Mouse (Mus musculus) kidney, postnatal 4 days (tissue): Measurements from ENCODE around the gene Mapk10.

ENCODE experiments used
- DNase-seq, 2 experiments: peaks; one replicate each; pipeline ENCODE4 v3.0.0; 2021; ENCODE audit warnings: mixed read lengths in 2 of 2

The Mapk10 gene

DNA sequence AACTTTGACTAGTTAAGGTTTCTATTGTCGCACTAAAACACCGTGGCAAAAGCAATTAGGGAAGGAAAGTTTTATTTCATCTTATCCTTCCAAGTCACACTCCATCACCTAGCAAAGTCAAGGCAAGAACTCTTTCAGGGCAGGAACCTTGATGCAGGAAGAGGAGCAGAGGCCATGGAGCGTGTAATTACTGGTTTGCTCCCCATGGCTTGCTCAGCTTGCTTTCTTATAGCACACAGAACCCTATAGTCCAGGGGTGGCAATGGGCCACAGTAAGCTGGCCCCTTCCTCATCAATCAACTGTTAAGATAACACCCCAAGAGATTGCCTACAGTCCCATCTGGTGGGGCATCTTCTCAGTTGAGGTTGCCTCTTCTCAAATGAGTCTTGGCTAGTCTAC is 173.4 kb downstream of the Mapk10 start:
- DNase-seq: no peak

DNA sequence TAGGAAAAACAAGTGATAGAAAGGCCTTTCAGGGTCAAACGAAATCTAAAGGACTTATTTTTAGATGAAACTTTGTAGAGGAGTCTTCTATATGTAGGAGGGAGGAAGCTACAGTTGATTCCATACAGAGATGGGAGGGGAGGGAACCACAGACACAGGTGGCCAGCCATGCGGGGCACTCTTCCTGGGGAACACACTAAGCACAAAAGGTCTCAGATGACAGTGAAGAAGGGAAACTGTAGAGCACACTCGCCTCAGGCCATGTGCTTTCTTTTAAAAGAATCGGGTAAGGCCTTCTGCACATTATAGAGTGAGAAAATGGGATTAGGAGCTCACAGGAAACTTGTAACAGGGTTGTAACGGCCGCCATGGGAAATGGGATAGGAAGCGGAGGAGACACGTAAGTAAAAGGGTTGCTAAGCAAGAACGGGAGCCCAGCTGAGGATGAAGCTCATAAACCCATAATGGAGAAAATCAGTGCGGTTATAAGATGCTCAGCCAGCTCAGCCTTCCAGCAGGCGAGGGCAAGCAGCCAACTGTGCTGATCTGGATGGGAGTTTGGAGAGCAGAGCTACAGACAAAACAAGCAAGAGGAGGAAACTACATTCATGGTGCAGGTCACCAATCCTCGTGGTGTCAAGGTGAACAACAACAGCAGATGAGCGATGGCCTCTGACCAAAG is 182.1 kb downstream of the Mapk10 start:
- peak; percentile 76 to 78 for DNase-seq

DNA sequence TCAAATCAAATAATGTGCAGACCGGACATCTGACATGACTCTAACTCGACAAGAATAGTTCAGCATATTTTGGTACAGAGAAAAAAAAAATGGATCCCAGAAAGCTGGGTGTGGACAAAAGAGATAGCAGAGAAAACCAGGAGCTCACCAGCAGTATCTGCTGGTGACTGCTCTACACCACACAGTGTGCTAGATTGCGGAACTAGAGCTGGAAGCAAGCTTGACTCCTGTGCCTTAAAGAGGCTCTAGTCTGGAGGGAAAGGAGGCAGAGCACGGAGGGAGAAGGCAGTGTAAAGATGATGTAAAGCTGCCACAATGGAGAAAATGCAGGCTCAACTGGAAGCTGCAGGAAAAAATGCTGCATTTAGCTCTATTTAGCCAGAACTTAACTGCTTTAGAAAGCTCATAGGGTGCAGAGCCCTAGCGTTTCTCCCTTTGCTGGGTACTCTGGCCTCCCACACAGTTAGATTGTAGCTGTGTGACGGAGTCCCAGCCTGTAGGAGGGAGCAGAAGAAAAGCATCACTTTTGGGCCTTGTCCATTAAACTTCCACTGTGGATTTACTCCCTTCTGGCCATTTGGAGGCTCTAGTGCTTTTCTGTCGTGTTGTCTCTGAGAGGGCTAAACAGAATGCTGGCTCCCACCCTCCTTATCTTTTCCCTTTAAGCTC is 188.5 kb downstream of the Mapk10 start:
- peak in 1 of 2 experiments; percentile 6 for DNase-seq

DNA sequence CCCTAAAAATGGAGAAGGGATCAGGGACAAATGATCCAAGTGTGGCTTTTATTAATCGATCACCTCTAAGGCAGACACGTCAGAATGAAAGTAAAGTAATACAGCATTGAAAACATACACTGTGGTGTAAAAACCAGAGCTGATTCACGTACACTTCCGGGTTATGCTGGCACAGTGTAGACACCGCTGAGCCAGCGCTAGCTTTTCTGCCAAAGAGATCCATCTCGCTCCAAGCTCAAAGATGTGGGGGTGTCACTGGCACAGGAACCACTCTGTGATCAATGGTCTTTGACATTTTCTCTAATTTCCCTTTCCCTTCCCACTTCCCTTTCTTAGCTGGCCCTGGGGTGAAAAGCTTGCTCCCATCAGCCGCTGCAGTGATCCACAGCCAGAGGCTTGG is 189.7 kb downstream of the Mapk10 start:
- peak in 1 of 2 experiments; percentile 6 for DNase-seq

DNA sequence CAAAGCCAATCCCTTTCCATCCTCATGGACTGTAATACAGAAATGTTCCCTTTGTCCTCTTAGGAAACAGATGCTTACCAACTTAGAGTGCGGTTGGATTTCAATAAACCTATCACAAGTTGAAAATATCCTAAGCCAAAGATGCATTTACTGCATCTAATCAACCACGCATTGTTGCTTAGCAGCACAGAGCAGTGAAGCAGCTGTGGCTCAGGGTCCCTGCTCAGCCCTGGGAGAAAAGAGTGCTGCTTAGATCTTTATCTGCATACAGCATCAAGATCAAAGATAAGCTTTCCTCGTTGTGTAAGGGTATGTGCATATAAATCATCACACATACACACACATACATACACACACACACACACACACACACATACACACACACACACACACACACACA is 190.2 kb downstream of the Mapk10 start:
- no peak for DNase-seq

DNA sequence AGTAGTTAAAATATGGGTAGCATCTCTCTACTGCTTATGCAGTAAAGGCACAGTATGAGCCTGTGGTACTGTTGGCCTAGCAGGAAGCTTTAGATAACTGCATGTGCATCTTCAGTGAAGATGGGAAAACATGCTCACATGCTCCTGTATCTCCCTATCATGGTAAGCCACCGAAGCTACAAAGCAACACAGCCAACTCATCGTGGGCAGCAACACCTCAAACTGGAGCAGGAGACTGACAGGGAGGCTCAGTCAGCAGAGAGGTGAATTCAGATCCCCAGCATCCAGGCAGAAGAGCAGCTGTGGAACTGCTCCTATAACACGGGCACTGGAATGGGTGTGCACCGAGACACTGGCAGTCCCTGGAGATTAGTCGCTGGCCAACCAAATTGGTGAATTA is 191.0 kb downstream of the Mapk10 start:
- DNase-seq: no peak

DNA sequence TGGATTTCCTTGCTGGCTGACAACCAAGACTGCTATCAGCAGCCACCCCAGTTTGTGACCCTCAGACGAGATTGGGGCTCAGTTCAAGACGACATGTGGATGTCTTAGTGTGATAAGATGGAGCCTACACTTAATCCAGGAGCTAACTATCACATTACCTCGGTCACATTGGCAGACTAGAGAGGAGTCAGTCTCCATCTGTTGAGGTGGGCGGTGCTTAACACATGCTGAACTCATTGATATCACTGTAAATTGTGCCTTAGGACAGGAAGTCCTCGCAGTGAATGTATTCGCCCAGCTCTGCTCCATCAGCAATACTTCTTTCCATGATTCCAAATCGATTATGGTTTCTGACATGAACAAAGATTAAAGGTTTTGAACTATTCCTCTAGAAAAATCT is 193.5 kb downstream of the Mapk10 start:
- DNase-seq: no peak

DNA sequence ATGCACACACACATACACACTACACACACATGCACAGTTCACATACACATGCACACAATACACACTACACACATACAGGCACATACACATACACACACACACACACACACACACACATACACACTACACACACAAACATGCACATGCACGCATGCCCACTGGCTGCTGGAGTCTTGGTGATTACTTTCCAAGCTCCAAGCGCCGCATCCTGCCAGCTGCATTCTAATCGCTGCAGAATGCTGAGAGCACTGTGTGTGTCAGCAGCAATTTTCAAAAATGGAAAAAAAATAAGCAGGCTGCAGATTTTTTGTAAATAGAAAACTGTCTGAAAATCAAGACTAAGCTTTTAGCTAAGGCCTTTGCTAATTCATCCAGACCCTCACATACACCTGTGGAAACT is 196.8 kb downstream of the Mapk10 start:
- DNase-seq: no peak

DNA sequence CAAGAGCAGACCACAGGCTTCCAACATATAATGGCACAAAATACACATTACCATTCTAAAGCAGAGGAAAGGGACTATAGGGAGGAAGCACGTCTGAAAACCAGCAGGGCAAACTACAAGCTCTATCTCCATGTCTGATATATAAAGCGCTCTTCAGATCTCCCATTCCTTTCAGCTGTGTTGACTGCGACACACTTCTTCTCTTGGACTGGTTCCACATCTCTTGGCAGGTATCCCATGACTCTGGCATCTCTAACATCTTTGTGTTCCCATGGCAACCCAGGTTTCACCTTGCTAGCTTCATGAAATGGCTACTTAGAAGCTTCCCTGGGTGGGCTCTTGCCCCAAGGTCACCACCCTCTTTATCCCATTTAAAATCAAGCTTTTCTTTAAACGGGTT is 202.2 kb downstream of the Mapk10 start:
- DNase-seq: no peak

DNA sequence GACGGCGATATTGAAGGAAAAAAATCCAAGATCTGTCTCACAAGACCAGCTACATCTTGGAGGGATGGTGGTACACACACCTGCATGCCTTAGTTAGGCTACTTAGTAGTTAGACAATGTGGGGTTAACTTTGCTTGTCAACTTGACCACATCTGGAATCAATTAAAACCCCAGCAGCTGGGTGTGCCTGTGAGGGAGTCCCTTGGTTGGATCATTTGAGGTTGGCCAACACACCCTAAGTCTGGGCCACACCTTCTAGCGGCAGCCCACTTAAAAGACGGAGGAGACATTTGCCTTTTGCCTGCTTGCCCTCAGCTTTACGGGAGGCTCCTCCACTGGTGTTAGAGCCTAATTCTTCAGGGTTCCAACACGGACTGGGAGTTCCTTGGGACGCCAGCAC is 209.0 kb downstream of the Mapk10 start:
- DNase-seq: no peak

DNA sequence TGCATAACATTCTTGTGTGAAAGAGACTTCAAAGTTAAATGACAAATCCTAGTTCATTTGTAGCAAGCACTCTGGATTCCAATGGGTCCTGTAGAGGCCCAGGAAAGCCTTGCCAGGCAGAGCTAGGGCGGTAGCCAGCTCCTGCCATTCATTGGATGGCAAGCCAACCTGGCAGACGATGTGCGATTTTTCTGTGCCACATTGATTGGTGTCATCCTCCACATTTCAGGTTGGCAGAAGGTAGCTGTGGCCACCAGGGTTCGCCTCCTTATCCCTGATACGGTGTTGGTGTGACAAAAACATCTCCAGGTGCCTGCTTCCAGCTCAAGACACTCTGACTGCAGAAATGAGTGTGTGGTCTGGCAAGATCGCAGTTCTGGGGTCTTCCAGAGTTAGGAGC is 210.6 kb downstream of the Mapk10 start:
- no peak for DNase-seq

DNA sequence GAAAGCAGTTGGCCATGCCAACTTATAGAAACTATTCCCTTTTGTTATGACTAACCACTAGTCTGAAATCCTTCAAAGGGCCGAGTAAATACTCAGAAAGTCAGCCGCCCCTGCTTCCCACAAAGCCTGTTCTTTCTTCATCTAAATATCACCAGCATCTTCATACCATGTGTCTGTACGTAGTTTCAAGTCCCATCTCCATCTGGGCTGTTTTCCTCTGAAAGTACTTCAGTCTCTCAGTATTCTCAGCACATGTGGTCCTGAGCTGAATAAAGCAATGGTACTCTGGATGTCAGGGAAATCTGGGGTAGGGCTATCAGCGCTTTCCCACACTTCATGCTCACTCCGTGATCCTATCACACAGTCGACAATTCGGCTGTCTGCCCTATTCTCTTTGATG is 212.6 kb downstream of the Mapk10 start:
- DNase-seq: no peak

DNA sequence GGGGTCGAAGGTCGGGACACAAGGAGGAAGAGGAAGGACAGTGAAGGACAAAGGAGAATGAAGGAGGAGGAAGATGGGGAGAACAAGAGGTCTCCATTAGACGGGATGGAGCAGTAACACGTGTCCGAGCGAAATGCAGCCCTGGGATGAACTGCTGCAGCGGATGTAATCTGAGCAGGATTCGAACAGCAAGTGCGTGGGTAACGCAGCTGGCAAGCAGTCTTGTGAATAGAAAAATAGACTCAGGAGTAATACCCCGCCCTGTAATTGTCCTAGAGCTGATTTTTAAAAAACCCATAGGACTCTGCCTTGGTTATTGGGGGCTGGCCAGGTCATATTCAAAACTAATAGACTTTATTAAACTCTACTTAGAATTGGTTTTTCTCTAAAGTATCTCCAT is 213.2 kb downstream of the Mapk10 start:
- DNase-seq: no peak

DNA sequence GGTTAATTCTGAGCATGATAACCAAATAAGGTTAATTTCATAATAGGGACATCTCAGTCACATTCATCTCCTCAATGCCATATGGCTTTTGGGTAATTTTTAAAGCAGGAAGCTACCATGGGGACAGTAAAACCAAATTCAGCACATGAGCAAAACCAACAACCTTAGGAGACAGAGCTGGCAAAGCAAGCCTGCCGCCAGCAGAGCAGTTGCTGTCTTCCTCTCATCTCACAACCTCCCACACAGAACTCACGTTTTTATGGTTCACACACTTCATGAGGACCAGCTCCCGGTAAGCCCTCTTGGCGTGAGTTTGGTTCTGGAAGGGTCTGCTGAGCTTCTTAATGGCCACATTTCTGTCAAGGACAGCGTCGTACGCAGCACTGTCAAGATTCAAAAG is 214.8 kb downstream of the Mapk10 start:
- DNase-seq: no peak

DNA sequence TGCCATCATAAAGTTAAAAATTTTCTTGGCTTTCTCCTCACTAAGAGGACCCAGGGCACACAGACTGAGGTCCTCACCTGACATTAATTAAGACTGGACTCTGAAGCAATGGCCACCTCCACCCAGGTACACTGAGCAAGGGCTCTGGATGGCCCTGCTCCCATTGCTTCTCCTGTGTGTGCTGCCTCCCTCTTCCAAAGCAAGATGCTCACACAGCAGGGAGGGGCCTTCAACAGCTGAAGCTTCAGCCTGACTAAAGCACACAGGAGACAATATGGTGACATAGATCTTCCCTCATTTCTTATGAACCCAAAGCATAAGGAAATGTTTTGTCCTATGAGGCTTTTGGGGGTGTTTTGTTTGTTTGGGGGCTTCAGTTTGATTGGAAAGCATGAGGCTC is 215.2 kb downstream of the Mapk10 start:
- DNase-seq: no peak

DNA sequence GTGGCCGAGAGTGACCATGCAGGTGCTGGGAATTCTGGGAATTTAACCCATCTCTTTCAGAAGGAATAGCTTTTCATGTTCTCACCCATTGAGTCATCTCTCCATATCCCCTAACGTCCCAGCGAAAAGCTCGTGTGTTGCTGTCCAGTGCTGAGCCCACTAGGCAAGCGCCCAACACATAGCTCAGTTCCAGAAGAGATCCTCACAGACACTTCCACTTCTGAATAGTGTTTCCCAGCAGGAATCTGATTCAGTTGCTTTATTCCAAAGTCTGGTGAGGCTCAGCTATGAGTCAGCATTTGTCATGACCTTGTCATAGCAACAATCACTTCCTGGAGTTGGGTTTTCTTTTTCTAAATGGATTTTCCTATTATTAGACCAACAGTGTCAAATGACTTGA is 217.2 kb downstream of the Mapk10 start:
- DNase-seq: peak; percentile 6 to 10

DNA sequence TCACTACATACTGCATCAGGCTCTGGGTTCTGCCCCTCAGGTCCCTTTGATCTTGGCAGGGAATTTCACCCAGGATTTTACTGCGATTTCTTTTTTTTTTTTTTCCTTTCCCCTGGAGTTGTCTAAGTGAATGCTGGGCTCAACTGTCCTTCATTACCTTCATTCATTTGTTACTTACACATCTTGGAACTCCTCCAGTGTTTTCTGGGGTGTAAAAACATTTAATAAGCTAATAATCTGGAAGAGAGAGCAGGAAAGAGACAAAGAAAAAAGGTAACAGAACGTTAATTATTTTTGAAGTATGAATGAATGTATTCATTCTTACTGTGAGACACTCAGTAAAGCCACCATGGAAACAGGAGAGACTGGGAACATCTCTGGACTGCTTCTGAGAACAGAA is 219.4 kb downstream of the Mapk10 start:
- no peak for DNase-seq

DNA sequence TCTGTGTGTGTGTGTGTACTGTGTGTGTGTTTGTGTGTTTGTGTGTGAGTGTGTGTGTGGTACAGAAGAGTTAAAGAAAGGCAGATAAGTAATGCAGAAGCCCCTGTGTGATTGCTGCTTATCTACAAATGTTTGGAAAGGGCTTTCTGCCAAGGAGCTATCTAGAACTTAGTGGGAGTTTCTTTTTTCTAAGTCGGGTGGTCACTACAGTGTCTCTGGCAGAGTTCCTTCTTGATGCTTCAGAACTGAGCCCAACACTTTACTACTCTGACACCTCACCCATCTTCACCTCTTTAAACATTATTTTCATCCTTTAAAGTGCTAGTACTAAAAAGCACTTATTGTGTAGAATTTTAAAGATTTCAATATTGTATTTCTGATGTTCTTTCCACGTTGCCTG is 232.8 kb downstream of the Mapk10 start:
- no peak for DNase-seq

DNA sequence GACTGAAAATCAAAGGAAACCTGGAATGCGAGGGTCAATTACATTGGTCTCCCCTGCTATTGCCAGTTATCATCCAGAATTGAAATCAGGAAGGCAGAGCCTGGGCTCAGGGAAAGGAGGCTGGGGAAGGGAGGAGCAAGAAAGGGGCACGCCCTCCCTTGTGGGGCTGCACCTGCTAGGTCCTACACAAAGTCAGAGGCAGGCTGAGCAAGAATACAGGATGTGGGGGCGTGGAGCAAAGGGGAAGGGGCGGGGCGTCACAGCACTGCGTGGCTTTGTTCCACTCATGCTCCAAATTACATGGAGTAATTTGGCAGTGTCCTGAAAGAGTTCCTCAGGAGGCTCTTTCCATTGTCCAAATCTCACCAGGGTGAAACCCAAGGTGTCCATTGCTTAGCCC is 234.0 kb downstream of the Mapk10 start:
- peak; percentile 11 to 14 for DNase-seq

DNA sequence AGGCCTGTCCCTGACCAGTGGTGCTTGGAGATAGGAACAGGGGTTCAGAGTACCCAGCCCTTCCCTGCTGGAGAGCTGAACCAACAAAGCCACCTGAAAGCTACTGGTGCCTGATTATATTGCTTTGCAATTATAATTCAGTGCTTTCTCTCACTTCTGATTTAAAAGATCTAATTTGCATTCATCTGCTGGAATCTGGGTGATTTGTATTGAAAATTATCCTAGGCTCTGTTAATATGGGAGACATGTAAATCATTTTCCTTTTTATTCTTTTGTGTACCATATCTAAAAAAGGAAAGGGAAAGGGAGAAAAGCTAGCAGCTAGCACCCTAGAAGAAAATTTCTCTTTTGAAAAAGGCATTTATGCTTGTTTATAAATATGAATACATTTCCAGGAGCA is 234.6 kb downstream of the Mapk10 start:
- DNase-seq: no peak

DNA sequence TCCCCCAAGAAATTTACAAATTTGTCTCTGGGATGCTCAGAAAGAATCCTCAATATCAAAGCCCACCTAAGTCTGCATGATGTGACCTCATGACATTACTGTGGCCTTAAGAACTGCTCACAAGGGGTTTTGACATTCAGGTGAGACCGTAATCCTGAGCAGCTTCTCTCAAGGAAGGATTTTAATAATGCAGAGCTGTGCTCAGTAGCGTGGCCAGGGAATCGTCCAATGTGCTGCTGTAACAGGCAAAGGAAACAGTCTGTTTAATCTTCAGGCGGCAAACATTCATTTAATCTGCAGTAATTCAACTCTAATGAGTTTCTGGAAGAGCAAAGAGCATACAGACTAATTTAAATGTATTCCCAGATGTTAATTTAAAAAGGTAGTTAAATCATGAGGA is 236.7 kb downstream of the Mapk10 start:
- DNase-seq: no peak

DNA sequence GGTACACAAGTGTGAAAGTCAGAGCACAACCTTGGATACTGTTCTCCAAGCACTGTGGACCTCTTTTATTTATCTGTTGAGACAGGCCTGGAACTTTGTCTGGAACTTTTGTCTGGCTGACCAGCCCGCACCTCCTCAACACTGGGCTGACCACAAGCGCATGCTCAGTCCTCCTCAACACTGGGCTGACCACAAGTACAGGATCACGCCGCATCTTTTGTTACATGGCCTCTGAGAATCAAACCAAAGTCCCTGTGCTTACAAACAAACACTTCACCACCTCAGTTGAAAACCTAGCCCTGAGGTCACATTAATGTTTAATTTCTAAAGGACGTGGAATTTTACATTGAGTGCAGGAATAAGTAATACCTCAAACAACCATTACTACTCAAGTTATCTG is 246.7 kb downstream of the Mapk10 start:
- DNase-seq: no peak

DNA sequence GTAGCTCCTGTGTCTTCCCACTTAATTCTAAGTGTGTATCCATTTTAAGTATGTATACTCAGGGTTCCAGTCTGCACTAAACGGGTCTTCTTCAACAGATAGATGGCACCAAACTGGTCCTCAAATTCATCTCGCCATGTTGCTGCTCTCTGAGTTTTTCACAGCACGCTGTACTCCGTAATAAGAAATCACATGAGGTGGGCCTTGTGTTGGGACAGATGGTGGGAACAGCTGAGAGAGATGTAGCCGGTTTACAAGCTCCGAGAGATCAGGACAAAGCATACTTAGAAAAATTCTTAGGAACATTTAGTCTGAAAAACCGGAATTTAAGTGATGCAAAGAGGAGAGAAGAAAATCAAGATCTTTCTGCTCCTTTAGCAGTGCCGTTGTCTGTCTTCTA is 257.7 kb downstream of the Mapk10 start:
- no peak for DNase-seq

DNA sequence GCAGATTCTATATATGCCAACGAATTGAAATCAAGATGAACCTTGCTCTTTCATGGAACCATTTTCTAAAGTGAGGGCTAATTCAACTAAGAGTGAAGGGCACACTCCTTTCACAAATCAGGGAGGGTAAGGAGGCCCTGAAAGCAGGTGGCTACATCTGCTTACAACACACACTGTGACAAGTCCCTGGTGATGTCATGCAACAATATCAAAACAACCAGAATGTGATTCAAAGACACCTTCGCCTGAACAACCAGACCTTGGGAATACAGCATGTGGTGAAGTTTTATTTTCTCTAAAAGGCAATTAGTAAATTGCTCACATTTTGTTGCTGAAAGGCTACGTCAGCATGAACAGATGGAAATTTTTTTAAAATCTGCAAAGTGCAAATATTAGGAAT is 258.2 kb downstream of the Mapk10 start:
- no peak for DNase-seq
